Comparison of ENCODE assay signal across 8 mouse cellular contexts in the genomic region with DNA sequence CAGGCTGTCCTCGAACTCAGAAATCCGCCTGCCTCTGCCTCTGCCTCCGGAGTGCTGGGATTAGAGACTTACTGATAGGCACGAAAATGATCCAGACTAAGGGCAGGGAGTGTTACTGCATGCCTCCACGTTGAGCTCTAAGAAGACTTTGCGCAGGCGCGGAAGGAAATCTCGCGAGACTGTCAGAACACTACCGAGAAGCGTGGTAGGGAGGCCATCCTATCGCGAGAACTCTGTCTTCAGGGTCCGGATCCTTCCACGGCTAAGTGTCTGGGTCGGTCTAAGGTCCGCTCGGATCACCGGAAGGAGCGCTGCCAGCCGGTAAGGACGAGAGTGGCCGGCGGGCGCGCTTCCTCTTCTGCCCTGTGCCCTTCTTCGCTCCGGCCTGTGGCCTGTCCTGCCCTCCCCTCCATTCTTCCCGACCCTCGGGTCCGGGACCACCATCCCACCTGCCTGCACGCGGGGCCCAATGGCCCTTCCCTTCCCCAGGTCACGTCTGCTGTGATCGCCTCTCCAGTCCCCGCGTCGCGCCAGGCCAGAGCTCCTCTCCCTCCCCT. TPM values are rescaled to one million over a fixed set of nuclear protein-coding genes. Genes with fewer than 3 reads are reported as not detected.
A peak's percentile ranks its signal among the peaks of the same experiment; 100 is the strongest.
DNase-seq lines count a peak whose midpoint lies in the region; ATAC-seq and TF ChIP-seq lines count a peak whose summit lies in the region.

A gene (plus strand): TSS at position 176 of the 557 bp plus-strand sequence.

- H3K9me3 ChIP-seq in hindbrain, postnatal 0 days (ENCODE audit: low read length) = no peaks in the 10 kb centered on the region

- no peaks in the 10 kb centered on the region for H3K36me3 ChIP-seq in hindbrain, postnatal 0 days (ENCODE audit: insufficient read depth, low read length)

- H3K4me1 ChIP-seq in hindbrain, postnatal 0 days (ENCODE audit: insufficient read depth, low read length) = no peaks in the 10 kb centered on the region

- ATAC-seq in common myeloid progenitor, adult 5-6 weeks (replicated peaks; ENCODE audit: low read depth, poor library complexity, severe bottlenecking) = peak; percentile 93
- ATAC-seq in hindbrain, postnatal 0 days = peak; percentile 98
- peak; percentile 95 for ATAC-seq in megakaryocyte, adult 5-6 weeks (ENCODE audit: poor library complexity, severe bottlenecking)

- intact Hi-C loops in gastrocnemius, adult 2 months (cut with DNase I) = no loop called here
- intact Hi-C loops in left cerebral cortex, adult 2 months (cut with DNase I) = no loop called here

- H3K4me3 ChIP-seq in gastrocnemius, adult 2 months = peak within 1 kb of the TSS; percentile 77
- peak within 1 kb of the TSS; percentile 93 for H3K4me3 ChIP-seq in hindbrain, postnatal 0 days (ENCODE audit: low read length)
- H3K4me3 ChIP-seq in left cerebral cortex, adult 2 months = peak within 1 kb of the TSS; percentile 94

- H3K27ac ChIP-seq in gastrocnemius, adult 2 months = peak within 1 kb of the TSS; percentile 93
- H3K27ac ChIP-seq in hindbrain, postnatal 0 days = peak within 1 kb of the TSS; percentile 92
- peak within 1 kb of the TSS; percentile 92 for H3K27ac ChIP-seq in left cerebral cortex, adult 2 months

- peak within 1 kb of the TSS; percentile 98 for H3K9ac ChIP-seq in hindbrain, postnatal 0 days (replicated peaks; ENCODE audit: low read length)

- WGBS in hindbrain, postnatal 0 days = under 1% methylated on average over 33 of the region's 40 CpGs

- peak; percentile 99 for DNase-seq in ZHBTc4 (ENCODE audit: low read depth, low spot score)
- DNase-seq in gastrocnemius, adult 2 months = peak; percentile 98
- DNase-seq in hindbrain, postnatal 0 days (ENCODE audit: low spot score) = peak; percentile 100
- peak; percentile 98 for DNase-seq in left cerebral cortex, adult 2 months (ENCODE audit: extremely low spot score in 1 of 2, low spot score in 2 of 2)
- peak; percentile 99 for DNase-seq in right cerebral cortex, adult 2 months (ENCODE audit: low spot score in 2 of 2)
- peak; percentile 99 for DNase-seq in urinary bladder, postnatal 14 days (ENCODE audit: low spot score)

- H3K4me2 ChIP-seq in hindbrain, postnatal 0 days (ENCODE audit: low read depth, low read length) = peak within 1 kb of the TSS; percentile 88

- no peaks in the 10 kb centered on the region for H3K27me3 ChIP-seq in hindbrain, postnatal 0 days (ENCODE audit: insufficient read depth, low read length)

- peak; percentile 24; the same call in 1 of the 2 replicates for TF ChIP-seq CTCF in gastrocnemius, adult 2 months (IDR thresholded peaks at IDR 0.05)
- TF ChIP-seq CTCF in hindbrain, postnatal 0 days (IDR thresholded peaks at IDR 0.05; ENCODE audit: low read depth) = peak; percentile 38
- peak; percentile 37 for TF ChIP-seq CTCF in left cerebral cortex, adult 2 months (IDR thresholded peaks at IDR 0.05)

RNA-seq across cellular contexts. Expression of the gene that starts here (rescaled TPM):
- 136 and 176 TPM in 2 replicates for total RNA-seq in common myeloid progenitor, adult 5-6 weeks (2017)
- 10 to 100 TPM; 60.8 to 77.6 TPM for total RNA-seq in gastrocnemius, adult 2 months (2021)
- total RNA-seq in hindbrain, postnatal 0 days (2014; rRNA removed) = 171 TPM in 2 replicates
- polyA plus RNA-seq in hindbrain, postnatal 0 days (2015; fragmentation: Nextera tagmentation; extraction: Ambion mirVana) = 82.3 and 85.8 TPM in 2 replicates
- total RNA-seq in left cerebral cortex, adult 2 months (2021) = 10 to 100 TPM; 83.6 to 98.8 TPM
- total RNA-seq in megakaryocyte, adult 5-6 weeks (2015) = 107 and 111 TPM in 2 replicates
- 93.2 and 110 TPM in 2 replicates for total RNA-seq in megakaryocyte, adult 5-6 weeks (2017)

Comparison
In these comparisons a context has a peak if more than half of its experiments do, and no peak if none do; other contexts are left out.
1. Peak in every context shown above with its lines: DNase-seq, ATAC-seq, H3K4me3 ChIP-seq and H3K27ac ChIP-seq.